Mouse (Mus musculus): Measurements from ENCODE around the gene Dohh.
A peak's percentile ranks its signal among the peaks of the same experiment; 100 is the strongest.

The Dohh gene

DNA sequence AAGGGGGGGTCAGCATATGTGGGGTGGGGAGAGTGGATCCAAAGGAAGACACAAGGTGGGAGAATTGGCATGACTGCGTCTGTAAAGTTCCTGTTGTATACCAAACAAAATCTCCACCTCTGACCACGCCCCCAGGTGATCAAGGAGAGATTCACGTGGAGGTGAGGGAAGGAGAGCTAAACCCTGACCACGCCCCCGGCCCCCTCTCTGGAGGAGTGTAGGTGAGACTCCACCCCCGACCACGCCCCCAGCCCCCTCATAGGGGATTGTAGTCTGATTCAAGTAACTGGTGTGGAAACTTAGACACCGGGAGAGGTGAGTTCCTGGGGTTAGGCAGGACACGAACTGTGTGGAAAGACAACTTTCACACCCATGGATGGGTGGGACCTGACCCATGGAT is 19.9 kb downstream of the Dohh start:
- no peak for DNase-seq (ENCODE audit: low spot score in 2 of 2)

DNA sequence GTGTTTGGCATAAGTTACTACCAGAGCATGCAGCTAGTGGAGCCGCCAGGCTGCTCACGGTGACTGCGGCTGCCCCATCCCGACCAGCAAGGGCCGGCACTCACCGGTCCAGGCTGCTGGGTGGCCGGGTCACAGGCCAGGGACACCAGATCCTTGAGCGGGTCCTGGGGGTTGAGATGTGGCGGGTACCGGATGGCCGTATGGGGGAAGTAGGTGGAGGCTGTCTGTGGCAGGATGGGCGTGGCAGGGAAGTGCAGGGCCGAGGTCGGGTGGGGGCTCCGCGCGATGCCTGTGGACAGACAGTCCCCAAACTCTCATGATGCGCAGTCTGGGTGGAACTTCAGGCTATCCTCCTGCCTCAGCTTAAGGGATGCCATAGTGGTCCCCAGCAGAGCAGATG is 20.5 kb downstream of the Dohh start:
- DNase-seq (ENCODE audit: low spot score in 2 of 2) = no peak

DNA sequence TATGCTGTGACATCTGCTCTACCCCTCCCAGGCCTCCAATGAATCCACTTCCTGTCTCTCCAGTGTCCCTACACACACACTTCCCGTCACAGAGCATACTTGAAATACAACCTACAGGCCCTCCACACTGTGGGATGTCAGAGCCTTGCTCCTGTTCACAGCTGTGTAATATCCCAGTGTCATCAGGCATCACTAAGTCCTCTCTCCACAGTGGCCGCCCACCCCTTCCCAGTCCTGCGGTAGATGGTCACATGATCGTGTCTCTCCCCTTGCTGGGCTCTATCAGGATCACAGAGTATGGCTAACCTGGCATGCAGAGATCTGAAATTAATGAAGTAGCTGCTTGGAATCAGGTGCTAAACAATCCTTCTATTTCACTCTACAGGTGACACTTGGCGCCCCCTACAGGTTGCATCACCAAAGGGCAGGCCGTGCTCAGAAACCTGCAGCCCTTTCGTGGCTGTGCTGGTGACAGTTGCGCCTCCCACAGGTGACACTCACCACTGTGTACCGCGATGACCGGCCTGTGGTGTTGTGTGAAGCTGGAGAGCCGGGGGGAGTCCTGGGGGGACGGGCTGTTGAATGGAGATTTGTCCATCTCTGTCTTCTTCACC is 21.5 kb downstream of the Dohh start:
- no peak for DNase-seq (ENCODE audit: low spot score in 2 of 2)

DNA sequence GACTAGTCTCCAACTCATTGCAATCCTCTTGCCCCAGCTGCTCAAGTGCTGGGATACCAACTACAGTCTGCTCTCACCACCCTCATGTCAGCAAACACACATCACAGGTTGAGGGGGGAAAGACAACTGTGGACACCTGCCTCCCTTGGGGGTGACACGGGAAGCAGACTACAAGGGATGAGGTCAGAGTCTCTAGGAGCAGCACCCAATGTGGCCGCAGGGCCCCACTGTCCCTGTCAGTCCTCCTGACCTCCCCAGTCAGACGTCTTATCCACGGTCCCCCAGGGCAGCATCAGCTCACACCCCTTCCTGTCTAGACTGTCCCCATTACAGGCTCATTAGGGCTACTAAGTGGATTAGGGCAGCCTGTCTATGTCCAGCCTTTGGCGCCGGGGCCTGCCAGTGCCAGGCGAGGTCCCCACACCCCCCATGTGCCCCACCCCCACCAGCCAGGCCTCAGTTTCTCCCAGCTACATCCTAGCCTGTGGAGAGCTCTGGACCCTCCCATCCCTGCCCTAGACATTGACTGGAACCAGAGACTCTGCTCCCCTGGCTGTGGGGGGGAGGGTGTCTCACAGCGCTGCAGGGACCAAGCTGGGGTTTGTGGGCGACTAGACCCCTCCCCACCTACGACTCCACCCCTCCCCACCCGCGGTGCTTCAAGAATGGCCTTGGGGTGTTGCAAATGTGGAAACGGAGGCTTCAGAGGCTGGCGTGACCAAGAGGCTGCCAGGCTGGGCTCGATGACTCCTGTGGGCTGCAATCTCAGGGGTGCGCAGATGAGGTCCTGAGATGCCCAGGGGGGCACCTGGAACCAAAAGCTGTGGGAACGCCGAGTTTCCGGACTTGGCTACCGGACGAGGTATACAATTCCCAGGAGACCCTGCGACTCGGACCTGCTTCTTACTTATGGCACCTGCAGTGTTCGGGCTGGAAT is 22.5 kb downstream of the Dohh start:
- DNase-seq (ENCODE audit: low spot score in 2 of 2) = no peak

DNA sequence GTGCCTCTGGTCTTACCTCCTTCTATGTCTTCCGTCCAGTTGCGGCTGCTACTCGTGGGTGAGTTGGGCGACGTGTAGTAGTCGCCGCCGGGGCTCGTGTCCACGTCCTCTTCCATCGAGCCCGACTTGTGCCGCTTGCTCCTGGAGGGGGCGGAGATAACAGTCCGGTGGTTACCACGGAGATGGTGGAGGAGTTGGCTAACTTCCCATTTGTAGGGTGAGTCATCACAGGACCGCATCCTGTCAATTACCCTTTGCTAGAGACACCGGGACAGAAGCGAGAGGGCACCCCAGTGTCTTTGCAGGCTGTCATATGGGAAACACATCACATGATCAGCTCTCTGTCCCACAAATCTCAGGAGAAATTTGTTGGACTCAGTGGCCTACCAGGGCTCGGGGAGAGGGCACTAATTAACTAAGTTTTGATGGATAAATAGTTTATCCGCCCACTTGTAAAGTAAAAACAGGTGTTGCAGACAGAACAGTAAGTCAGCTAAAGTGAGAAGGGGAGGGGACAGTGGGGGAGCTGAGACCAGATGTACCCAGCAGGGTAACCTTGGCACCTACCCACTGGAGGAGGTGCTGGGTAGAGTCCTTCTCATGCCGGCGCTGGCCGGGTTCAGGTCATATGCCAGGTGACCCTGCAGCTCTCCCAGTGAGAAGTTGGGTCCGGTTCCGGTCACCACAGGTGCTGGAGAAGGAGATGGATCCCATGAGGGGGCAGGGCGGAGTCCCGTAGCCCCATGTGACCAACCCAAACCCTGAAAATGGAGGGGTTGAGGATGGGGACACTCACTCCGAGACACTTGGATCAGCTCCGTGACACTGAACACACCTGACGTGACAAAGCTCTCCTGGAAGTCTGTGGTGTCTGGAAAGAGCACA is 23.6 kb downstream of the Dohh start:
- peak in 1 of 2 experiments; percentile 76 for DNase-seq (ENCODE audit: low spot score in 2 of 2)

DNA sequence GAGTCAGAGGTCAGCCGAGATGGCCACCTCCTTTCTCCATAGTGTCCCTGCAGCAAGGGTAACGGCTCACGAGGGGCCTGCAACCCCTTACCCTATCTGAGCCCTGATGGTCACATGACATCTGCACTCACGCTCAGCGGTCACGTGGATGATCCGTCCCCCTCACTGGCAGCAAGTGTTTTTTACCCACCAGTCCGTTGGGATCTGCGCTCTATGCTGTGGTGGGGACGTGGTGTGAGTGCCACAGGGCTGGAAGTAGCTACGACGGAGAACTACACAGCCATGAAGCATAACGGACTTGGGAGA is 24.1 kb downstream of the Dohh start:
- no peak for DNase-seq (ENCODE audit: low spot score in 2 of 2)

DNA sequence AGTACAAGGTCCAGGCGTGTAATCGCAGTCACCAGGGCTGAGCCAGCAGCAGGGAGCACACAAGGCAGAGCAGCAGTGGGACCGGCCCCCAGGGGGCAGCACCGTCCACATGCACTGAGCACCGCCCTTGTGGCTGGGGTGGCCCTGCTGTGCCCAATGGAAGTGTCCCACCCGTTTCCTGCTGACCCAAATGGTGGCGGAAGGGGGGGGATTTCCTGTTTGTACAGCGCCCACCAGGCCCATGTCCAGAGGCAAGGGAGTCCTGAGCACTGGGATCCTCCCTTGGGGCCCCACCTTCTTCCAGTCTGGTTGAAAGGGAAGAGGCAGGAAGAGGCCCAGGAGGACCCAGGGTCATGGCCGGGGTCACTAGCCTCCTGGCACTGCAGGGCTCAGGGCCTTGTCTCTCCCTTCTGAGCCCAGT is 24.7 kb downstream of the Dohh start:
- peak in 1 of 2 experiments; percentile 57 for DNase-seq (ENCODE audit: low spot score in 2 of 2)

DNA sequence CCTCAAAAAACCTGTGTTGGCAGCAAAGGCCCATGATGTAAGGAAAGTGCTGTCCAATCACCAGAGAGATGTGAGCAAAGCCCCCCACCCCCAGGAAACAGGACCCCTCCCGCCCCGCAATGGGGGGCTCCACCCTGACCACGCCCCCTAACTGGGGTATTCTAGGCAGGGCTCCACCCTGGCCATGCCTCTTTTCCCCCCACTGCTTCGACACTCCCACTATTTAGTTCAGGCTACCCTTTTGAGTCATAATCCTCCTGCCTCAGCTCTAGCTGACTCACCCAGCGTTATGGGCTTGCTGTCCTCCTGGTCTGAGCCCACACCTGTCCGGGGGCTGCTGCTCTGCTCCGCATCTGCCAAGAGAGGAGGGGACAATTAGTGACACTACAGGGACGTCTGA is 25.1 kb downstream of the Dohh start:
- no peak for DNase-seq (ENCODE audit: low spot score in 2 of 2)

DNA sequence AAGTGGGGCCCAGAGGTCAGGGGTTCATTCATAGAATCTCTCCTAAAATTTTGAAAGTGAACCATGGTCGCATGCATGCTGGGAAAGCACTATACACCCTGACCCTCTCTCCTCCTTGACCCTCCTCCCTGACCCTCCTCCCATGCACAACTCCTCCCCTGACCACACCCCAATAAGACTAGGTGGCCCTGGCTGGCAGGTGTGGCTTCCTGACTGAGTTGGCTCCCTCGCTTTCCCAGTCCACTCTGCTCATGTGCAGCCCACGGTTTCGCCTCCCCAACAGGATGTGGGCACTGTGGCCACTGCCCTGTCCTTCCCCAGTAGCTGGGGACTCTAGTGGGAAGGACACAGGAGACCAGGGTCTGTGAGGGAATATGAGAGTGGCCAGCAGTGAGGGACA is 26.1 kb downstream of the Dohh start:
- no peak for DNase-seq (ENCODE audit: low spot score in 2 of 2)

DNA sequence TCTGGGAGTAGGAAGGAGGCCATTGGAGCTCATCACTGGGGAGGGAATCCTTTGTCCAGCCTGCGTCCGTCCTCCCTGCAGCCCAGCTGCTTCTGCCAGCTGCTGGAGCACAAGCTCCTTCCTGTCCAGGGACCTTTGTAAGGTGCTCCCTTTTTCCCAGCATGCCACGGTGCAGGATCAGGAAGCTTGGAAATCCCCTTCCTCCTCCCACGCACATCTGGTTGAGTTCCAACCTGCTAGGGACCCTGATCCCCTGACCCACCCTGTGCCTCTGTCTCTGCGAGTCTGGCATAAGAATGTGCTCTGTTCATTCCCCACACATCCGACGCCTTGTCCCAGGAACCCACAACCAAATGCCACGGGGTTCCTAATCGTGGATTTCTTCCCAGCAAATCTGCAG is 26.8 kb downstream of the Dohh start:
- DNase-seq (ENCODE audit: low spot score in 2 of 2) = no peak

DNA sequence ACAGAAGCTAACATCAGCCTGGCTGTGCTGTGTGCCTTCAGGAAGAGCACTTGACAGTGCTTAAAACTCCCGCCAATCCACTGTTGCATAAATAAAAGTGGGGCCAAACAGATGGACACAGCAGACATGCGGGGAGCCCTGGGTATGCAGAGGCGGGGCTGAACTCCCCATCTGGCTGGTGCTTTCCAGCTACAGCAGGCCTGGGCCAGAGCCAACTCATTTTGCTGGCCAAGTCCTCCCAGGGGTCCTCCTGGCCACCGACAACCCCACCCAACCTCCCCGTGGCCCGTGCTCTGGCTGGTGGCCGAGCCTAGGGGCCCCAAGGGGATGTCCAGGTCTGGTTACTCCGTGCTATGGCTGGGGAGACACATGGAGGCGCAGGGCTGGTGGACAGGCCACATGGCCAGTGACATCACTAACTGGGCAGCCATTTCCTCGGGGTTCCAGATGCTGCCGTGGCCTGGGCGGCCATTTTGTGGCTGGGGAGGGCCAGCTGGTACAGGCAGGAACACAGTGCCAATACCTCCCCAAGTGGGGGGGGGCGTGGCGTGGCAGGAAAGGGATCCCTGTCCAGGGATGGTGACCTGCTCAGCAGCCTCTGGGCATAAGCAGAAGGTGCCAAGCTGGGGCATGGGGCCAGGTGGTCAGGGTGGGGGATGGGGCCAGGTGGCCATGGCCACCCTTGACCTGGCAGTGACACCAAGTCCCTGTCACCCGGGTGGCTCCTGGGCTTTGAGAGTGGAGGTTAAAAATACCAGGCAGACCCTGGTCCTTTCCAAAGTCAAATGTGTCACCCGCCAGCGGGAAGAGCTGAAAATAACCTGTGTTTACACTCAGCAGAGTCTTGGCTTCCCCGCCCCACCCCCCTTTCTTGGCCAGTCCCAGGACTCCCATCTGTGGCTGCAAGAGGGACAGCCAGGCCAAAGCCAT is 27.5 kb downstream of the Dohh start:
- peak; percentile 65 for DNase-seq (ENCODE audit: low spot score in 2 of 2)

DNA sequence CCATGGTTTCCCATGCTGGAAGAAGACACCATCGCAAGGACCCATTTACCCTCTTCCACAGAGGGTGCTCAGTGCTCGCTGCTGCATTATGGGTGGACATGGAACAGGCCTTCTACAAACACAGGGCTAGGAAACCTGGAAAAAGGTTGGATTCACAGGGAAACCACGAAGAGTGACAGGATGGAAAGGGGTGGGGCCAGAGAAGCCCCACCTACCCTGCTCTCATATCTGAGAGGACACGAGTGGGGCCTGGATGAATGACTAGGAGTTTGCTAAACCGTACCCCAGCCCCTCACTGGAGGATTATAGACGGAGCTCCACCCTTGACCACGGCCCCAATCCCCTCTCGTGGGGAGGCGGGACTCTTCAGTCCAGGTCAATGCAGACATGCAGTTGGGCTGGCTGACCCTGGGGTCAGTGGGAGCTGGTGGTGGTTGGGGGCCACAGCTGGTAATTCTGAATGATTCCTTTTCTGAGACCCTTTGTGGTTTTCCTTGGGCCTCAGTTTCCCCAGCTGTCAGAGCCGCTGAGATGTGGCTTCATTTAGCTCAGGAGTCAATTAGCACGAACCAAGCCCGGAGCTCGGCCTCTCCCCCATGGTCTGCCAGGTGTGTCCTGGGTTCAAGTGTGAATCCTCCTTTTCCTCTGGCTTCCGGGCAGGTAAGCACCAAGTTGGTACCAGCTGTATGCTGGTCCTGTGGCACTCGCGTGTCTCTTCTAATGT is 28.5 kb downstream of the Dohh start:
- no peak for DNase-seq (ENCODE audit: low spot score in 2 of 2)

DNA sequence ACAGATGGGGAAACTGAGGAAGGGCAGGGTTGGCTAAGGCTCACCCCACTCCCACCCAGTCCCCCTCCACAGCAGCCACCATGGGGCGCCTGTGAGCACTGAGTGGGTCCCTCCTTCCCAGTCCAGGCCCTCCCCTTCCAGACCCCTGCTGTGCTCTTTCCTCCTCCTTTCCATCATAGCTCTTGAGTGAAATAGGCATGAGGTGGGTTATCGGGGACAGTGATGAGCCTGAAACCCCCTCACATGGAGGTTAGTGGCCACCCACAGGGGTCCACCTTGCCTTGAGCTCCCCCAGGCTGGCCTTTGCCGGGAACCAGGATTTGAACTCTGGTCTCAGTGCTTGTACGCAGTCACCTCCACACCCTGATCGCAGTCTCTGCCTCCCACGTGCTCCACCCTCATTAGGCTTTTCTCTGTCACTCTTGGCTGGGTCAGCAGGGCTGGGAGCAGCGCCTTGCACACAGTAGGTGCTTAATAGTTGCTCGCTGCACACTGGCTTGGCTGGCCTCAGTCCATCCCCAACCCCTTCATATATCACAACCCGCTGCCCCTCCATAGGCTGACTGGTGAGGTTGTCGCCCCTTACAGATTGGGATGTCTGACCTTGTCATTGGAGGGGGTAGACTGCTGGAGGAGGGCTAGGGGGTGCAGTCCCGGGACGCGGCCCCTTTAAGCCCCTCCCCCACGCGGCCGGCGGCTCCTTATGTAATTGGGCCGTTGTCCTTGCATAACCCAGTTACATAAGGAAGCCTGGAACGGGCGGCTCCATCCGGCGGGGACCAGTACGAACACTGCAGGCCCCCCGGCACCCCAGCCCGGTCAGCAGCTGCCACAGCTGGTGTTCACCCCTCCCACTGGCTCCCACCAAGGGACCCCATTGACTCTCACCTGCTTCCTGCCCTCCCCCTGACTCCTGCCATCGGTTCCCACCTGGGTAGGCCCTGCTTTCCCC is 29.4 kb downstream of the Dohh start:
- DNase-seq (ENCODE audit: low spot score in 2 of 2) = peak; percentile 69 to 79

DNA sequence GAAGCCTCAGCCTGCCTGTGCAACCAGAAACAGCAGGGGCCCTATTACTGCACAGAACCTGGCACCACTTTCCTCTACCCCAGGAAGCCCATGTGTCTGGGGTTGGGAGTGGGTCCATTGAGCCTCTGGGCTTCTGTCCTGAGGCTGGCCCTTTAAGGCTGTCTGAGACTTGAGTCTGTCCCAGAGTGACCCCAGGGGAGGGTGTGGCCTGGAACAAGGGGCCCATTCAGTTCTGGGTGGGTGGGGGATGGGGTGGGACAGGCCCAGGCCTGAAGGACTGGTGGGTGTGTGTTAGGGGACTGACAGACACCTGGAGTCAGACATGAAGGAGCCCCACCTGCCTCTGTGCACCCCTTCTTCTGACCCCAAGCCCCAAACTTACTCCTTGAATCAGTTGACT is 30.5 kb downstream of the Dohh start:
- no peak for DNase-seq (ENCODE audit: low spot score in 2 of 2)

DNA sequence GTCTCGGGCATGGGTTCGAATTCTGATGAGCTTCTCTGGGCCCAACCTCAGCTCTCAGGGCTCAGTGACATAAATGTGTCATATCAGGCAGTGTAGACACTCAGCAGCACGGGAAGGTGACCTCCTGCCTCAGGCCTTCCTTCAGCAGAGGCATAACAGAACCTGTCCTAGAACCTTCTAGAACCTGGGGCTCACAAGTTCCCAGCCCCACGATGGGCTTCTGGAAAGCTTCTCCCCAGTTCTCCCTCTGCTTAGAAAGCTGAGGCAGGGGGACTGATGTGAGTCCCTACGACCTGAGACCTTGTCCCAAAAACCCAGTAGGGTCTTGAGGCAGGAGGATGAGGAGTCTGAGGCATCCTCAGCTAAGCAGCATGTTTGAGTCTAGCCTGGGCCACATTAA is 30.9 kb downstream of the Dohh start:
- DNase-seq (ENCODE audit: low spot score in 2 of 2) = no peak

DNA sequence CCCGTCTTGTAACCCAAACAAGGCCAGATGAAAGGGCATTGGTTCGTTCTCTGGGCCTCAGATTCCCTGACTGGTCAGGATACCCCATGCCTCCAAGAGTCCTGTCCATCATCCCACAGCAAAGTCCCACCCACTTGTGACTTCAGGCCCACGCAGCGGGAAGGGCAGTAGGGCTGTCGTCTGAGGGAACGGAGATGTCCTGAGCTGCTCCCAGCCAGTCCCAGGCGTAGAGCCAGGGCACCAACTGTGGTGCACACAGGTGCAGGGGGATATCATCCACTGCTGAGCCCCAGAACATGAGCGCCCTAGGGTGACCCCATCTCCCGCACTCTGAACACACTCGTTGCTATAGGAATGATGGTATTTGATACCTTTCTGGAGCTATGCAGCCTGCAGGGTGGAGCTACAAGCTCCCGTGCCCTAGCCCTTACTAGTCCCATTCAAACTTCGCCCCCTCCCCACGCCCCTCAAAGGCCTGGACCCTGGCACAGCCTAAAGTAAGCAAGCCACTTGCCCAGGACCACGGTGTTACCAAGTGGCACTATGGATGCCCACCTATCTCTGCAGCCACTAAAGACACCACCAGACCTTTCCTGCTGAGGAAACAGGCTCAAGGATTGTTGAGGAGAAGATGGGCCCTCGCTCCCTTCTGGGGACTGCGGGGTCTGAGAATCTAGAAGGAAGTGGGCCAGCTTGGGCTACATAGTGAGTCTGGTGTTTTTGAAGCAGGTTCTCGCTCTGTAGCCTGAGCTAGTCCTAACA is 31.5 kb downstream of the Dohh start:
- no peak for DNase-seq (ENCODE audit: low spot score in 2 of 2)

DNA sequence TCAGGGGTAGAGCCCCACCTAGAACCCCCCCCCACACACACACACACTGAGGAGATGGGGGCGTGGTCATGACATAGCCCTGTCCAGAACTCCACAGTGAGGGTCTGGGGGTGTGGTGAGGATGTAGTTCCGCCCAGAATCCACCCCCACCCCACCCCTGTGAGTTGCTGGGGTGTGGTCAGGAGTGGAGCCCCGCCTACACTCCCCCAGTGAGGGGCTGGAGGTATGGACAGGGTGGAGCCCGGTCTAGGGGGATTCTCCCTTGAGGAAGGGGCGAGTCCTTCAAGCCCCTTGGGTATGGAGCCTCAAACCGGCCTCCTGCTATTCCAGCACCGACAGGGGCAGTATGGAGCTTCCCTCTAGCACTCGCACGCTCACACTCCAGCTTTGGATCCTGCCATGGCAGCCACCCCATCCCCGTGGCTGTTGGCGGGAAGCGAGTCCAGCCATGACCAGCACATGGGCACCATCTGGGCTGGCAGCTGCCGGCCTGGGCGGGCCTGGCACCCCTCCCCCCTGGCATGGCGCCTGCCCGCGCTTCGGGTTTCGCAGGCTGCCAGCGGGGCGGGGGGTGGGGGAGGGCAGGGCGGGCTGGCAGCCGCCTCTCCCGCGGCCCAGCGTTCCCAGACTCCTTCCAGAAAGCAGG is 32.5 kb downstream of the Dohh start:
- DNase-seq (ENCODE audit: low spot score in 2 of 2) = peak; percentile 83 to 85

Measured in right cerebral cortex, postnatal 36 days (tissue).